Mouse (Mus musculus) adrenal gland, adult 8-10 months (tissue): ENCODE results near the gene Poc1a. TPM values are rescaled to one million over a fixed set of nuclear protein-coding genes. Genes with fewer than 3 reads are reported as not detected.

ENCODE experiments used
- DNase-seq: peaks from one replicate; pipeline ENCODE4 v3.0.0; 2022
- total RNA-seq, 4 experiments: library from RNA; stranded (reverse); gene quantifications; 2 replicates each; pipeline ENCODE4 v1.2.4; 2022

The Poc1a gene
- total RNA-seq, 4 experiments from 2014 or later, result 3.9 to 6.5 (median 5.5) TPM

GRCm38 (mm10) chr9:106338462-106339172 is 57.8 kb downstream of the Poc1a start:
- no peak for DNase-seq

DNA sequence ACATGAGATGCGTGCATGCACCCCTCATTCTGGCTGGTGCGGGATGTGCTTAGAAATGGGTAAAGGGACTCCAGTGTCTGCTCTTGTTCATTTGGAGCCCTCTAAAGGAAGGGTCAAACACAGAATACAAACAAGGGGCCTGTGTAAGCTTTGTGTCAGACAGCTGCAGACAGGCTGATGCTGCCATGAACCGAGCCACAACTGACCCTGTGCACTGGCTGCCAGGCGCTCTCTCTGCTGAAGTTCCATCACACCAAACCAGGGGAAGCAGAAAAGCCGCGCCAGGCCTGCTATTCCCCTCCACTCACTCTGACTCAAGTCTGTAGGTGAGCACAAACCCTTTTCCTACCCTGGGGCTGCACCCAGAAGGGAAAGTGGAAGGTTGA is 58.3 kb downstream of the Poc1a start:
- no peak for DNase-seq

DNA sequence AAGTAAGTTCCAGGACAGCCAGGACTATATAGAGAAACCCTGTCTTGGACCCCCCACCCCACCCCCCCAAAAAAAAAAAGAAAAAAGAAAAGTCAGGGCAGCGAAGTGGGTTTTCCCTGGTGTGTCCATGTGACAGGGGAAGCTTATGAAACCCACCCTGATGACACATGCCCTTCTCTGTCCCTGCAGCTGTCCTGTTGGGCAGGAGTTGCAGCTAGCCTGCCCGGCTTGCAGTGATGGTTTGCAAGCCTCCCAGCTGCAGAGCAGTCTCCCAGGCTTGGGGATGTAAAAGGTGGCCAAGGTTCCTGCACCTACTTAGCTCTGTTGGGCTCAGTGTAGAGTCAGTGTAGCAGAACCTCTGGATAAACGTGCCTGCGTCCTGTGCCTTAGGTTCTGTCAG is 58.9 kb downstream of the Poc1a start:
- no peak for DNase-seq

- DNase-seq, result no peak
Observed at GRCm38 (mm10) chr9:106340501-106341312, 59.8 kb downstream of the Poc1a start.

DNA sequence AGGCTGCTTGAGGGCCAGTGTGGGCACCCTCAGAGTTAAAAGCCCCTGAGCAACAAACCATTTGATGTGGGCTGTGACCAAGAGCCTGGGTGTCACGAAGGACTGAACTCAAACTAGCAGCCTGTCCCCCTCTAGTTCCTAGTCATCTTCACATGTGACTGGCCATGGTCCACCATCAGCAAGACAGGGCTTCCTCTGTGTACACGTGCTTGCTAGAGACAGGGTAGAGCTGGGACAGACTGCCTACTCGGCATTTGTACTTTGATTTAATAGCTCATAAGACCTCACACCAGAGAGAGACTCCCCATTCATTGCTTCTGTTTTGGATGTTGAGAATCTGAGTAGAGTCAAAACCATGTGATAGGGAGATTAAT is 60.4 kb downstream of the Poc1a start:
- DNase-seq, result no peak

- no peak for DNase-seq
Observed at GRCm38 (mm10) chr9:106342573-106342972, 61.7 kb downstream of the Poc1a start.

- DNase-seq, result peak; percentile 74
Observed at GRCm38 (mm10) chr9:106345167-106345566, 64.3 kb downstream of the Poc1a start.

GRCm38 (mm10) chr9:106345630-106346029 is 64.8 kb downstream of the Poc1a start:
- DNase-seq, result no peak

- no peak for DNase-seq
Observed at GRCm38 (mm10) chr9:106348281-106348680, 67.4 kb downstream of the Poc1a start.

GRCm38 (mm10) chr9:106349075-106349474 is 68.2 kb downstream of the Poc1a start:
- no peak for DNase-seq

DNA sequence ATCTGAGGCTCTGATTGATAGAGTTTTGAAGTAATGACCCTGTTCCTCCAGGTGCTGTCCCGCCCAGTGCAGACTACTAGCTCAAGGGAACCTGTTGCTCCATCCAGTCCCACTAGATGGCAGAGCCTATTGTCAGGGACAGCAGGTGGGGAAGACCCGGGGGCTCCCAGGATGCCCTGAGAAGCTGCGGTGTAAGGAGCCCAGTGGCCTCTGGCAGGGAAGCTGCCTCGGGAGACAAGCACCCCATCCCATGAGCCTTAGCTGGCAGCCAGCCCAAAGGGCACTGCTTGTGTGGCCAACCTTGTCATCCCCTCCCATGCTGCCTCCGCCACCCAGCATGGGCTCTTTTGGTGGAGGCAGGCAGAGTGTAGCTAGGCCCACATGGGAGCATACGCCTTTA is 70.3 kb downstream of the Poc1a start:
- DNase-seq, result no peak

DNA sequence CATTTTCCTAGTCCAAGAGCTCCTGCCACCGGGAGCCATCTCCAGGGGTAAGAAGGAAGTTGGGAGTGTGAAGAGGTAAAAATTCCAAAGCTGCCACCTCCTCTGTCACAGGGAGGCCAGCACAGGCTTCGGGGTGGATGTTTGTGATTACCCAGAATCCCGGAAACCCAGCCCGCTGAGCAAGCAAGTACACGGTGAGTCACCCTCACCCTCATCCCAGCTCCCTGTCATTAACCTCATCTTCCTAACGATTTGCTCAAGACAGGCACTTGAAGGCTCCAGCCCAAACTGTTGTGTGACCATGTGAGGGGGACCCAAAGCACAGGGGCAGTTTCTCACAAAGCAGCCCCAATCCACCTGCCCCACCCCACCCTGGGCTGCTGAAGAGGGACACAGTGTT is 72.9 kb downstream of the Poc1a start:
- no peak for DNase-seq

DNA sequence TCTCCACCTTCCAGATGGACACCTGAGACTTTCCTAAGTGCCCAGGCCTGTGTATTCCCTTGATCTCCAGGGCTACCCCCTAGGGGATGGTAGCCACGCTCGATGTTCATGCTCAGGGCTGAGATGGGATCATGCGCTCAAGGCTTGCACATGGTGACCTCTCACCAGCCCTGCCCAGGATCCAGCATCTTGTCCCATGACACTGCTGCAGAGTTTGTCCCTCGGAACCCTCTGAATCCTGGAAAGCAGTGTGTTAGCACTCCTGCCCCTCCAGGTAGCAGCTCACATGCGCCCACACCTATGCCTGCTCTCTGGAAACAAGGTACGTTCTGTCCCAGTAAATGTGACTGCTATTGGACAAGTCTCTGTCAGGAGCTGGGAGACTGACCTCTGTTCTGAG is 73.9 kb downstream of the Poc1a start:
- no peak for DNase-seq

DNA sequence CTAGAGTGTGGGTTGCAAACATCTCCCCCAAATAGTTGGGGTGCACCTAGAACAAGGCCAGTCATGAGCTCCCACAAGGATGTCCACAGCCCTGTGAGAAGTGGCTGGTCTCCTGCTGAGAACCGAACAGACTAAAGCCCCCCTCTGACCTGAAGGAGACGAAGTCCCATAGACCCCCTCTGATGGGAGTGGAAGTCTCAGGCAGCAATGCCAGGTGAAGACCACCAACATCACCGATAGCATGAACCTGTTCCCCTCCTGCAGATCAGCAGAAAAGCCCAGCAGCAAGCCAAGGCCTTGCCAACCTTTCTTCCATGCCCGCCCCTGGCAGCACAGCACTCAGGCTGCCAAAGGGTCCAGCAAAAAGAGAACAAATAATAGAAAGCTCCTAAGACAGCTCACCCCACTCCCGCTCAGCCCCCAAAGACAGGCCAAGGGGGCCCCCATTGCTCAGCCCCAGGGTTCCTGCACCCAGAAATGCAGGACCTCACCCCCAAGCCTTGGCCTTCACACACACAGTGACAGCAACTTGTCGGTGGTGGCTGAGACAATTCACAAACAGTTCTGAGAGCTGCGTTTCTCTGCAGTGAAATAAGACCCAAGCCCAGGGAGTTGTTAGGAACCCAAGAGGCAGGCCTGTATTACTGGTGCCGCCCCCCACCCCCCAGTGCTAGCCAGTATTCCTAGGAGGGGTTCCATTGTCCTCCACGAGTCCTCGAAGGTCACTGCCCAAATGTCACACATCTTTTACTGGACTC is 74.5 kb downstream of the Poc1a start:
- no peak for DNase-seq

DNA sequence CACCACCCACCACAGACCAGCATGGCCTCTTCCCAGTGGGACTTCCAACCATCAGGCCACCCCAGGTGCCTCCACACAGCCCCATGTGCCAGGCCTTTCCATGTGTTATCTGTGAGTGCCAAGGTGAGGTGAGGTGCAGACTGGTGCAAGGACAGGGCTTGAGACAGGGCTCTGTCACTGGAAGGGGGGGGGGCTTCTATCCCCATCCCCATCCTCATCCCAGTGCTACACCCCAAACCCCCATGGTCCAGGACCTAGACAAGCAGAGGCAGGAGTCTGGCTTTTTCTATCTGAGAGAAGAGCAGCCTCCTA is 75.1 kb downstream of the Poc1a start:
- DNase-seq, result no peak

DNA sequence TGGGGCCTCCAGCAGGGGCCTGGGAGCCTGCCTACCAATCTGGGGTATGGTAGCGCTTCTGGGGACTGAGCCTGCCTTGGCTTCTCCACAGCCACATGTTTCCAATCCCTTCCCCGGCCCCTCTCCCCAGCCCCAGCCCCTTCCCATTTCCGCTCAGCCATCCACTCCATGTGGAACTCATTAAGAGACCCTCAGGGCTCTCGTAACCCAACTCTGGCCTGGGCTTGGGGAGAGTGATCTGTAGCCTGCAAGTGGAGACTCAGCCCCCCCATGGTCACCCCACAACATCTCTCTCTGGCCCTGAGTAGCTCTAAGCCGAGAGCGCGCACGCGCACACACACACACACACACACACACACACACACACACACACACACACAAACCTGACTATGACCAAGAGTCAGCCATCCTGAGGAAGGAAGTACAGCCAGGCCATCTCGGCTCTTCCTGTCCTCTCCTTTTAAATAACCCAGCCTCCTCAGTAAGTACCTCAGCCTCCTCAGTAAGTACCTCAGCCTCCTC is 75.5 kb downstream of the Poc1a start:
- DNase-seq, result no peak

GRCm38 (mm10) chr9:106357167-106357566 is 76.3 kb downstream of the Poc1a start:
- no peak for DNase-seq

DNA sequence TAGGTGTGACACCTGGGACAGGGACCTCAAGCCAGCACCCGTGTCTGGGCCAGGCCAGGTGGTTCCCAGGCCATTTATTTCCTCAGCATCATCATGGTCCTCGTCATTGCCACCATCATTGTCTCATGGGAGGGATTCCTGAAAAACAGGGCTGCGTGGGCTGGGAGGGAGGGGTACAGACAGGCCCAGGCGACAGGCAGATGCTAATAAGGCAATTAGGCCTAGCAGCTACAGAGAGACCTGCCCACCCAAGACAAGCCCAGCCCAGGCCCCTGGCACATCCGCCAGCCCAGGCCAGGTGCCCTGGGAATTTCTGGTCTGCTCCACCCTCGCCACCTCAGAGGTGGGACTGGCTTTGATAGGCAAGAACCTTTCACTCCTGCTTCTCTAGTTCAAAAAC is 78.4 kb downstream of the Poc1a start:
- DNase-seq, result no peak

DNA sequence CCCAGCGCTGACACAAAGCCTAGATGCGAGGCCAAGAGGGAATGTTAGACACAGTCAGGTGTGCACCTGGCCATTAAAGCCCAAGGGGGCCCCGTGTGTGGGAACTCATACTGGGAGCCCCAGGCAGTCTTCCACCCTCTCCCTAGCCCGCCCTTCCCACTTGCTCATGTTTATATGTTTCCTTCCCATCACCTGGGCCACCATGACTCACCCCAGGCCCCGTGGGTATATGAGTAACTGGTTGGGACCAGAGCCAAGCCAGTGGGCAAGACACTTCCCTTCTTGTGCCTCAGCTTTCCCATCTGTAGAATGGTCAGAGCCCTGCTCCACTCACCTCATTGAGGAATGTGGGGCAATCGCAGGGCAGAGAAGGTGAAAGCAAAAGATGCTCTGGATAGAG is 80.3 kb downstream of the Poc1a start:
- DNase-seq, result no peak

GRCm38 (mm10) chr9:106365333-106365732 is 84.5 kb downstream of the Poc1a start:
- DNase-seq, result no peak

DNA sequence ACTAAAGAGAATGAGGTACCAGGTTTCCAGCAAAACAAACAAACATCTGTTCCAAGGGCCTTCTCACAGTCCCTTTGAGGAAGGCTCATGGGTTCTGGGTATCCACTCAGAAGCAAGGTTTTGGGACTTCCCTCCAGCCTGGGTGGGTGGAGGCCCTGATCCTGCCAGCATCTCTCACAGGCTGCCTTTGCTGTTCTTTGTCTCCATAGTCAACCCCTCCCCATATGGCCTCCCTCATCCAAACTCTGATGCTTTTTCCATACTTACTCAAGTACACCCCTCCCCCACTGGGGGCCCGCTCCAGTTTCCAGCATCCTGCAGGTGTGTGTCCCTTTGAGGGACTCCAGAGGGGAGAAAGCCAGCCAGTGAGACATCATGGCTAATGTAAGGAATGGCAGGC is 85.3 kb downstream of the Poc1a start:
- DNase-seq, result no peak

DNA sequence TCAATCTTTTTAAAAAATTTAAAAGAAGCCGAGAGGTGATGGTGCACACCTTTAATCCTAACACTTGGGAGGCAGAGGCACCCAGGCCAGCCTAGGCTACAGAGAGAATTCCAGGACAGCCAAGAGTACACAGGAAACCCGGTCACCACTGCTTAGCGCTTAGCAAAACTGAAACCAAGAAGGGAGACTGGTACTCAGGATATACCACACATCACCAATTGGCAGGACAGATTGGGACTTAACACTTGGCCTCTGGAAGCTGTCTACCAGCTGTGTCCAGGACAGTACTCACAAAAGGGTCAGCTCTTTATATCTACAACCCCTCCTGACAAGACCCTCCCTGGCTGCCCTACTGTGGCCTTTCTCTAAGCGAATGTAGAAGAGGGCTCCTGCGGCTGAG is 86.1 kb downstream of the Poc1a start:
- no peak for DNase-seq

- DNase-seq, result peak; percentile 99
Observed at GRCm38 (mm10) chr9:106367592-106368111, 86.8 kb downstream of the Poc1a start.
